Mouse (Mus musculus) cortical plate, adult 2 months (tissue): ENCODE results near the gene Exosc7. TPM values are rescaled to one million over a fixed set of nuclear protein-coding genes. Genes with fewer than 3 reads are reported as not detected.

ENCODE experiments used
- H3K27ac ChIP-seq: fragments of 200-500 bp; 2 replicates; pipeline ENCODE4 v1.5.1; 2012; ENCODE audit warnings: low read length, control low read depth, inconsistent platforms; ENCODE audit not compliant: insufficient read depth
- H3K4me1 ChIP-seq: fragments of 200-500 bp; 2 replicates; pipeline ENCODE4 v1.6.1; 2011; ENCODE audit warnings: low read length; ENCODE audit not compliant: control insufficient read depth, insufficient read depth
- H3K4me3 ChIP-seq: fragments of 200-500 bp; 2 replicates; pipeline ENCODE4 v1.5.1; 2011; ENCODE audit warnings: mild to moderate bottlenecking, low read length, control low read depth; ENCODE audit not compliant: insufficient read depth
- CTCF ChIP-seq: fragments of 200-500 bp; IDR thresholded peaks from 2 replicates; pipeline ENCODE4 v1.5.1; 2011; ENCODE audit warnings: mild to moderate bottlenecking, control low read depth, low read length; ENCODE audit not compliant: insufficient read depth; ENCODE audit errors: extremely low read depth
- POLR2A ChIP-seq: fragments of 200-500 bp; IDR thresholded peaks from 2 replicates; pipeline ENCODE4 v1.6.1; 2011; ENCODE audit warnings: mild to moderate bottlenecking, low read length, control low read depth; ENCODE audit not compliant: insufficient read depth; ENCODE audit errors: extremely low read depth
- polyA plus RNA-seq: library from polyadenylated mRNA; depleted of rRNA; stranded (reverse); fragments of >200 nt; gene quantifications from 2 replicates; pipeline ENCODE4 v1.2.3, GENCODE M21; 2012; rRNA removed

The Exosc7 gene
- polyA plus RNA-seq, 1 experiment: 65.1 TPM

DNA sequence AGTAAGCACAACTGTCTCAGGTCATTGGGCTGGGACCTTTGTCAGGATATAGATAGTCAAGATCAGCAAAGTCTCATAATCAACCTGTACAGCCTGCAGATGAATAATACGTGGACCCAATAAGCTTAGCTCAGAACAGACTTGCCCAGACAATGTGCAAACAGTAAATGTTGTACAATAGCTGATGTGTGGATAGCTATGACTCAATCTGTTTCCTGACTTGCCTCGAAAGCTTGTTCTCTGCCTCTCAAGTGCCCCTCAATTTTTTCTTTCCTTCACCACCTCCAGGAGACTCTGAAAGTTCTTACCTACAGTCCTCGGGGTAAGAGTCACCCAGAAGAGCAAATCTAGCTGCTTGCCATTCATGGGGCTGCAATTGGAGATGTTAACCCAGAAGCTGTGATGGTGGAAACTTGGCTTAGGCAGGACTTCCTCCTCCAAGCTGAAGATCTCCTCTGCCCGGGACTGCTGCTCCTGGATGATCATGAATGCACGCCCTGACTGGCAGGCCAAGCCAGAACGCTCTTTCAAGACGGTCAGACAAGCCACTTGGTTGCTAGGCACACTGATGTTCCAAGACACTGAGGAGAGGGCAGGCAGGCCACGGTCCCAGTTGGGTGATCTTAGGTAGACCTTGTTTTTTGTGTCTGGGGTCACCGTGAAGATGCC, 64.5 kb downstream of the Exosc7 start:
- H3K27ac ChIP-seq: no peak overlapping the region
- no peak overlapping the region for H3K4me3 ChIP-seq
- H3K4me1 ChIP-seq: no peaks in the 10 kb centered on the region
- no peak for TF ChIP-seq POLR2A
- TF ChIP-seq CTCF: no peak

DNA sequence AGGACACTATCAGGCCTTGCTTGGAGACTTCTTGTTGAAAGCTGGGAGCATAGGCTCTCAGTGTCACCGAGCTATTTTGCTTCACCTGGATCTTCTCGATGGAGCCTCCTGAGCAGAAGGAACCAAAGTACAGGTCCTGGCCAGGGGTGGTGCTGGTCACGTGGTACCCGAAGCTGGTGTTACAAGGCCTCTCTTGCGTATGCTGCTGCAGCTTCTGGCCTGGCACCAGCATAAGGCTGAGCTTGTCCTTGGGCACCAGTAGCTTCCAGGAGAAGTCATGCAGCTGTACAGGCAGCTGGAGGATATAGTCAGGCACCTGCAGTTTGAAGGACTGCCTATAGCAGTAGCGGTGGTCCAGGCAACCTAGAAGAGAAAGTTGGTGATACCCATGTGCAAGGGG, 67.0 kb downstream of the Exosc7 start:
- H3K4me3 ChIP-seq: no peak overlapping the region
- TF ChIP-seq POLR2A (no peak), CTCF (no peak)
- no peak overlapping the region for H3K27ac ChIP-seq
- H3K4me1 ChIP-seq: no peaks in the 10 kb centered on the region

DNA sequence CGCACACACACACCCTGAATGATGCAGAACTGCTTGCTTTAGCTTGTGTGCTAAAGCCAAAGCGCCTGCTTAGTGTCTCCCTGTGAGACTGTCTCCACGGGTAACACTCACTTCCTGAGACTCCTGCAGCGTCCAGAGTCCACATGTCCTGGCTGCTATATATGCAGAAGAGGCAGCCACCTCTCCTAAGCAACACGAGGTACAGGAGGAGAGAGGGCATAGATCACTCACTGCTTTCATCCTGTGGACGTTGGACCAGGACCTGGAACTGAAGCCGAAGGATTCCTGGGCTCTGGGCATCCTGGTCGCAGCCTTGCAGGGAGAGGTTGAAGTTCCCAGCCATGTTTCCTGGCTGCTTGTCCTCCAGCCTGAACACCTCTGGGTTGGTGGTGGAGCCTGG, 70.2 kb downstream of the Exosc7 start:
- no peak for TF ChIP-seq POLR2A
- no peak for TF ChIP-seq CTCF
- Histone ChIP-seq H3K4me3 (no peak overlapping the region), H3K27ac (no peak overlapping the region), H3K4me1 (no peaks in the 10 kb centered on the region)

DNA sequence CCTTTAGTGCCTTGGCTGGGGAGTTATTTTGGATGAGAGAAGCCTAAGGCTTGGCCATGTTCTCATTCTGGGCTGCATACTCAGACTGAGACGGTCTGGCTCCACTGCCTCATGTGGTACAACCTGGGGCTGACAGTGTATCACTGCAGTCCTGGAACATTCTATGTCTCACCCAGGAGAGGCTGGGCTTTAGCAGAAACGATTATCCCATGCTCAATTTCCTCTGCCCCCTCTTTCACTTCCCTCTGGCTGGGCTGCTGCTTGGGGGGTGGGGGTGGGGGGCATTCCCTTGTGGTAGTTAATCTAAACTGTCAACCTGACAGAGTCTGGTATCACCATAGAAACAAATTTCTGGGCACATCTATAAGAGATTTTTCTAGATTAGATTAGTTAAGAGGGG, 72.5 kb downstream of the Exosc7 start:
- no peak overlapping the region for H3K27ac ChIP-seq
- H3K4me1 ChIP-seq: no peaks in the 10 kb centered on the region
- TF ChIP-seq POLR2A (no peak), CTCF (no peak)
- H3K4me3 ChIP-seq: no peak overlapping the region

Other genes starting within 250 kb of the Exosc7 start
- gene Zfp445, start 247.2 kb upstream of the Exosc7 start, polyA plus RNA-seq: 140 and 156 TPM in 2 replicates
- gene Zkscan7, start 227.5 kb upstream of the Exosc7 start, polyA plus RNA-seq: 3.0 and 3.3 TPM in 2 replicates
- 4.7 TPM in 2 replicates for gene Zfp105, start 190.1 kb upstream of the Exosc7 start, polyA plus RNA-seq
- gene 1110059G10Rik, start 162.2 kb upstream of the Exosc7 start, polyA plus RNA-seq: 18.9 and 20.0 TPM in 2 replicates
- gene Kif15, start 162.2 kb upstream of the Exosc7 start, polyA plus RNA-seq: 0.79 and 0.92 TPM in 2 replicates
- gene Tmem42, start 91.9 kb upstream of the Exosc7 start, polyA plus RNA-seq: 38.5 and 38.7 TPM in 2 replicates
- gene Tgm4, start 78.5 kb upstream of the Exosc7 start, polyA plus RNA-seq: 0.86 and 0.93 TPM in 2 replicates
- 73.6 and 75.1 TPM in 2 replicates for gene Zdhhc3, start within 50 bp of the Exosc7 start, polyA plus RNA-seq
- gene Clec3b, start 37.7 kb downstream of the Exosc7 start, polyA plus RNA-seq: 4.0 and 4.5 TPM in 2 replicates
- gene Cdcp1, start 102.8 kb downstream of the Exosc7 start, polyA plus RNA-seq: 0.65 and 0.66 TPM in 2 replicates
- 44.8 and 53.4 TPM in 2 replicates for gene Tmem158, start 147.5 kb downstream of the Exosc7 start, polyA plus RNA-seq